Mouse (Mus musculus) neural tube, embryonic 12.5 days (tissue): ENCODE data around the gene Nav2. TPM values are rescaled to one million over a fixed set of nuclear protein-coding genes. Genes with fewer than 3 reads are reported as not detected.

ENCODE experiments used
- ATAC-seq: fragments of 200-750 bp; cut with Nextera tagmentation; 2 replicates; pipeline ENCODE4 v1.8.0; 2017; ENCODE audit warnings: low read depth, mild to moderate bottlenecking, moderate TSS enrichment, moderate library complexity; ENCODE audit not compliant: low FRiP score
- H3K27ac ChIP-seq: fragments of 300-500 bp; sonication (generic); 2 replicates; pipeline ENCODE4 v1.5.1; 2016
- H3K27me3 ChIP-seq: fragments of 300-500 bp; sonication (generic); replicated peaks from 2 replicates; pipeline ENCODE4 v1.6.1; 2016; ENCODE audit warnings: mild to moderate bottlenecking
- H3K36me3 ChIP-seq: fragments of 300-500 bp; sonication (generic); 2 replicates; pipeline ENCODE4 v1.6.1; 2016; ENCODE audit warnings: mild to moderate bottlenecking
- H3K4me1 ChIP-seq: fragments of 300-500 bp; sonication (generic); 2 replicates; pipeline ENCODE4 v1.6.1; 2016
- H3K4me2 ChIP-seq: fragments of 300-500 bp; sonication (generic); replicated peaks from 2 replicates; pipeline ENCODE4 v1.6.1; 2016; ENCODE audit warnings: mild to moderate bottlenecking
- H3K4me3 ChIP-seq: fragments of 300-500 bp; sonication (generic); 2 replicates; pipeline ENCODE4 v1.5.1; 2016
- H3K9ac ChIP-seq: fragments of 300-500 bp; sonication (generic); 2 replicates; pipeline ENCODE4 v1.6.1; 2016; ENCODE audit warnings: mild to moderate bottlenecking
- H3K9me3 ChIP-seq: fragments of 300-500 bp; sonication (generic); 2 replicates; pipeline ENCODE4 v1.6.1; 2016; ENCODE audit warnings: mild to moderate bottlenecking
- WGBS: fragments of 180-500 bp; shearing (Covaris S2); methylation state at CpG from one replicate; pipeline ENCODE4 v1.1.7; 2016; 5-methylcytosine and 5-hydroxymethylcytosine counted together
- polyA plus RNA-seq: library from polyadenylated mRNA; unstranded; fragments of >200 nt; fragmentation: Nextera tagmentation; extraction: Ambion mirVana; gene quantifications from 2 replicates; pipeline ENCODE4 v1.2.1, GENCODE M21; 2016

The Nav2 gene
- polyA plus RNA-seq, 1 experiment from 2014 or later = 25.2 TPM

- Histone ChIP-seq H3K4me1 (peaks cover 38% of the 10 kb centered on the region), H3K27me3 (no peaks in the 10 kb centered on the region)
- 54% methylated on average over 8 of the region's 8 CpGs for WGBS
These were observed 83.5 kb downstream of the Nav2 start for GRCm38 (mm10) chr7:48991911-48992552.

GRCm38 (mm10) chr7:48995171-48995570 lies 86.7 kb downstream of the Nav2 start:
- 2% methylated on average over 13 of the region's 13 CpGs for WGBS

More at GRCm38 (mm10) chr7:48991911-48992552, 83.5 kb downstream of the Nav2 start:
- Histone ChIP-seq H3K9ac (no peak overlapping the region), H3K4me3 (no peak overlapping the region), H3K27ac (no peak overlapping the region), H3K36me3 (no peaks in the 10 kb centered on the region), H3K9me3 (no peaks in the 10 kb centered on the region), H3K4me2 (no peak overlapping the region)
- no peak for ATAC-seq

GRCm38 (mm10) chr7:48995701-48996100 lies 87.2 kb downstream of the Nav2 start:
- Histone ChIP-seq H3K27ac (peak overlapping the region; percentile 73), H3K36me3 (no peaks in the 10 kb centered on the region), H3K9me3 (no peaks in the 10 kb centered on the region), H3K4me2 (peak overlapping the region; percentile 41), H3K27me3 (no peaks in the 10 kb centered on the region), H3K4me1 (peaks cover 55% of the 10 kb centered on the region), H3K4me3 (no peak overlapping the region), H3K9ac (no peak overlapping the region)
- 25% methylated on average over 8 of the region's 8 CpGs for WGBS
- no peak for ATAC-seq

More at GRCm38 (mm10) chr7:48995171-48995570, 86.7 kb downstream of the Nav2 start:
- ATAC-seq = peak; percentile 89
- Histone ChIP-seq H3K9ac (0 out of 2 replicates have a peak overlapping the region, but pooled peaks have one; percentile 33), H3K36me3 (no peaks in the 10 kb centered on the region), H3K27ac (peak overlapping the region; percentile 73), H3K4me3 (no peak overlapping the region), H3K4me1 (peaks cover 50% of the 10 kb centered on the region), H3K9me3 (no peaks in the 10 kb centered on the region), H3K27me3 (no peaks in the 10 kb centered on the region), H3K4me2 (peak overlapping the region; percentile 41)

- no peaks in the 10 kb centered on the region for H3K27me3 ChIP-seq
- no peak overlapping the region for H3K4me2 ChIP-seq
- no peaks in the 10 kb centered on the region for H3K9me3 ChIP-seq
- no peak overlapping the region for H3K27ac ChIP-seq
- no peak for ATAC-seq
- no peaks in the 10 kb centered on the region for H3K36me3 ChIP-seq
- H3K4me1 ChIP-seq = peaks cover 61% of the 10 kb centered on the region
- no peak overlapping the region for H3K9ac ChIP-seq
- H3K4me3 ChIP-seq = no peak overlapping the region
- WGBS = 42% methylated on average over 5 of the region's 5 CpGs
These were observed 88.3 kb downstream of the Nav2 start for GRCm38 (mm10) chr7:48996829-48997228.

- Histone ChIP-seq H3K4me1 (peaks cover 67% of the 10 kb centered on the region), H3K9me3 (no peaks in the 10 kb centered on the region), H3K36me3 (no peaks in the 10 kb centered on the region), H3K4me2 (no peak overlapping the region), H3K27ac (no peak overlapping the region), H3K9ac (no peak overlapping the region), H3K27me3 (no peaks in the 10 kb centered on the region), H3K4me3 (no peak overlapping the region)
- ATAC-seq = no peak
- WGBS = 87% methylated on average over 8 of the region's 8 CpGs
These were observed 89.6 kb downstream of the Nav2 start for GRCm38 (mm10) chr7:48998097-48998496.

GRCm38 (mm10) chr7:48998595-48998994 lies 90.1 kb downstream of the Nav2 start:
- Histone ChIP-seq H3K4me2 (no peak overlapping the region), H3K4me3 (no peak overlapping the region), H3K27me3 (no peaks in the 10 kb centered on the region), H3K9ac (no peak overlapping the region), H3K36me3 (no peaks in the 10 kb centered on the region), H3K4me1 (peaks cover 68% of the 10 kb centered on the region), H3K9me3 (no peaks in the 10 kb centered on the region), H3K27ac (no peak overlapping the region)
- ATAC-seq = no peak
- WGBS = 76% methylated on average over 10 of the region's 10 CpGs

GRCm38 (mm10) chr7:49000816-49001215 lies 92.3 kb downstream of the Nav2 start:
- Histone ChIP-seq H3K9me3 (no peaks in the 10 kb centered on the region), H3K4me2 (no peak overlapping the region), H3K4me3 (no peak overlapping the region), H3K4me1 (peaks cover 57% of the 10 kb centered on the region), H3K9ac (no peak overlapping the region), H3K27me3 (no peaks in the 10 kb centered on the region), H3K36me3 (no peaks in the 10 kb centered on the region), H3K27ac (no peak overlapping the region)
- WGBS = 73% methylated on average over 3 of the region's 3 CpGs
- ATAC-seq = no peak

- Histone ChIP-seq H3K27ac (no peak overlapping the region), H3K27me3 (no peaks in the 10 kb centered on the region), H3K9ac (no peak overlapping the region), H3K4me1 (peaks cover 57% of the 10 kb centered on the region), H3K36me3 (no peaks in the 10 kb centered on the region), H3K9me3 (no peaks in the 10 kb centered on the region), H3K4me2 (no peak overlapping the region), H3K4me3 (no peak overlapping the region)
- no peak for ATAC-seq
- WGBS = 58% methylated on average over 5 of the region's 5 CpGs
These were observed 95.9 kb downstream of the Nav2 start for GRCm38 (mm10) chr7:49004402-49004801.

- H3K27me3 ChIP-seq = no peaks in the 10 kb centered on the region
- H3K9me3 ChIP-seq = no peaks in the 10 kb centered on the region
- no peaks in the 10 kb centered on the region for H3K36me3 ChIP-seq
- no peak for ATAC-seq
- no peak overlapping the region for H3K4me2 ChIP-seq
- peaks cover 36% of the 10 kb centered on the region for H3K4me1 ChIP-seq
- no peak overlapping the region for H3K4me3 ChIP-seq
- H3K9ac ChIP-seq = no peak overlapping the region
- 62% methylated on average over 7 of the region's 7 CpGs for WGBS
- H3K27ac ChIP-seq = 0 out of 2 replicates have a peak overlapping the region, but pooled peaks have one; percentile 7
These were observed 98.4 kb downstream of the Nav2 start for GRCm38 (mm10) chr7:49006886-49007285.

GRCm38 (mm10) chr7:49010739-49011138 lies 102.2 kb downstream of the Nav2 start:
- Histone ChIP-seq H3K27ac (no peak overlapping the region), H3K4me2 (no peak overlapping the region), H3K4me3 (no peak overlapping the region), H3K9me3 (no peaks in the 10 kb centered on the region), H3K4me1 (peaks cover 48% of the 10 kb centered on the region), H3K36me3 (no peaks in the 10 kb centered on the region), H3K9ac (no peak overlapping the region), H3K27me3 (no peaks in the 10 kb centered on the region)
- no peak for ATAC-seq
- WGBS = 97% methylated on average over 6 of the region's 6 CpGs

- no peaks in the 10 kb centered on the region for H3K27me3 ChIP-seq
- no peak overlapping the region for H3K4me3 ChIP-seq
- no peak for ATAC-seq
- H3K9me3 ChIP-seq = no peaks in the 10 kb centered on the region
- H3K4me1 ChIP-seq = peaks cover 53% of the 10 kb centered on the region
- H3K27ac ChIP-seq = no peak overlapping the region
- no peaks in the 10 kb centered on the region for H3K36me3 ChIP-seq
- H3K9ac ChIP-seq = no peak overlapping the region
- 61% methylated on average over 1 of the region's 1 CpGs for WGBS
- no peak overlapping the region for H3K4me2 ChIP-seq
These were observed 103.5 kb downstream of the Nav2 start for GRCm38 (mm10) chr7:49012027-49012426.

- Histone ChIP-seq H3K27me3 (no peaks in the 10 kb centered on the region), H3K4me3 (no peak overlapping the region), H3K36me3 (no peaks in the 10 kb centered on the region), H3K9me3 (no peaks in the 10 kb centered on the region), H3K27ac (no peak overlapping the region), H3K4me2 (no peak overlapping the region), H3K9ac (no peak overlapping the region), H3K4me1 (peaks cover 67% of the 10 kb centered on the region)
- no peak for ATAC-seq
- 85% methylated on average over 10 of the region's 10 CpGs for WGBS
These were observed 106.0 kb downstream of the Nav2 start for GRCm38 (mm10) chr7:49014480-49014879.

- no peak overlapping the region for H3K4me3 ChIP-seq
- no peak for ATAC-seq
- H3K27ac ChIP-seq = no peak overlapping the region
- no peak overlapping the region for H3K9ac ChIP-seq
- no peak overlapping the region for H3K4me2 ChIP-seq
- H3K4me1 ChIP-seq = peaks cover 67% of the 10 kb centered on the region
- H3K9me3 ChIP-seq = no peaks in the 10 kb centered on the region
- H3K36me3 ChIP-seq = no peaks in the 10 kb centered on the region
- WGBS = 83% methylated on average over 6 of the region's 6 CpGs
- no peaks in the 10 kb centered on the region for H3K27me3 ChIP-seq
These were observed 106.8 kb downstream of the Nav2 start for GRCm38 (mm10) chr7:49015297-49015696.
